Mouse (Mus musculus) kidney, adult 11 months (tissue): ENCODE results near the gene Thumpd3.

ENCODE experiments used
- DNase-seq: peaks from one replicate; pipeline ENCODE4 v3.0.0; 2022

Gene Thumpd3

DNA sequence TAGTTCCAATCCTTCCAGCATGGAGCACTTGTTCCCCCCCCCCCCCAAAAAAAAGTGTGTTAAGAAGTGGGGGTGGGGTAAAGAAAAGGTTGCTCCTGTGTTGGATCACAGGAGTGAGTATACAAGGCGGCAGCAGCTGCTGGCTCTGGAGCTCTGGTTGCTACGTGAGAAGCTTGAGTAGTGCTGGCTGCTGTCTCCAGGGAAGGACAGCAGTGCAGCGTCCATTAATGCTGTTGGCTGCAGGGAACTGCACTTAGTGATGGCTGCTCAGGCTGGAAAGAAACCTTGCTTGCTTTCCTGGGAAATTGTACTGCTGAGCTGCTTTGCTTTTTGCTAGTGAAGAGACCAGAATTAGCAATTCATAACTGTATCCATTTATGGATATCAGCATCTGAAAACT lies 33.5 kb downstream of the Thumpd3 start:
- no peak for DNase-seq

DNA sequence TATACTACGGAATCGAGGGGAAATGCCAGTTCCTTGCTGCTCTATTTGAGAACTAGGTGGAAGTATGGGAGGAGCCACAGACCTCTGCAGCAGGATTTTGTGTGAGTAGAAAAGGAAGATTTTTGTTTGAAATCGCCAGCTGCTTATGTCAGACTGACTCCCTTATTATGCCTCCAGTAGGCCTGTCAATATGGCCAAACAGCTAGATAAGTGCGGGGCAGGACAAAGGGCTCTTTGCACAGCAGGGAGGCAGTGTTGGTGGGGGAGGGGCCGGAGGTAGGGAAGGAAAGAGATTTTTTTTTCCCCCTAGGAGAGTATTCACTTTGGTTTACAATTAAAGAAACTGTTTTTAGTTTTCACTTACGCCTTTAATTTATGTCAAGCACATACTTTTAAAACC lies 36.2 kb downstream of the Thumpd3 start:
- DNase-seq: no peak

DNA sequence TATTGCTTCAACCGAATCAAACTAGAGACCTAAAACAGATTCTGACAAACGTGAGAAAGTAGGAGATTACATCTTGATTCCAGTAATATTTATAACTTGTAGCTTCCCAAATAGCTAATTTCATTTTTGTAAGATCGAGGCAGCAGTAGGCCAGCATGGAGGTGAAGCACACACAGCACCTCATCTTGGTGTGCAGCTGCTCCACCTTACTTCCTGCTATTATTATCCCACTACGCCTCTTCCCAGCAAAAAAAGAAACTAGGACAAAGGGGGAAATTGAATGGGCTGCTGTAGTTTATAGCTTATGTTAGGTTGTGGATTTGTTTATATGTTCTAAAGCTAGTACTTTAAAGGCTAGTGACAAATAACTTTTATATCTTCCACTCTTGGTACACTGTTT lies 38.6 kb downstream of the Thumpd3 start:
- no peak for DNase-seq

DNA sequence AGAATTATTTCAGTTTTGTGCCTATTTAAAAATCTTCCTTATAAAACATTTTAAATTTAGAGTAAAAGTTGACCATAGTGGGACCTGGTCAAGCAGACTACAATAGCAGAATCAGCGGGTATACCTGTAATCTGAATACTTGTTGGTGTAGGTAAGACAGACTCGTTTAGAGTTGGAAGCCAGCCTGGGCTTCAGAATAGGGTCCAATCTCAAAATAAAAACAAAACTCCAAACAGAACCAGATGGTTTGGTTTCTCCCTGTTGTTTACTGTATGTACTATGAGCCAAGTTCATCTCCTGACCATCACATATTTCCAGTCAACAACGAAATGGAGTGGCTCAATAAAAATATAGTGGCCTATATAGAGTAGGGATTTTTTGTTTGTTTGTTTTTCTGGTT lies 47.2 kb downstream of the Thumpd3 start:
- no peak for DNase-seq

DNA sequence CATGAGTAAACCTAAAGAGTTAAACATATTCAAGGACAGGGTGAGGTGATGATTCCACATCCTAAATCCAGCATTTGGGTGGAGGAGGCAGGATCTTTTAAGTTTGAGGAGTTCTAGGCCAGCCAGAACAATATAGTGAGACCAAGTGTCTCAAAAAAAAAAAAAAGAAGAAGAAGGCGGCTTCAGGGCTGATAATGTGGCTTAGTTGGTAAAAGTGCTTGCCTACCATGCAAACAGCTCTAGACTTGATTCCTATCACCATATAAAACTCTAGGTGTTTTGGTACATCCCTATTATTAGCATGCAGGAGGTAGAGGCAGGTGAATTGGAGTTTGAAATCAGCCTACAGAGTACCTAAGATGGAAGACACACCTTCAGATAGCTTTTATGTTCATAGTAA lies 49.5 kb downstream of the Thumpd3 start:
- DNase-seq: no peak

- no peak for DNase-seq
Measured at GRCm38 (mm10) chr6:113097662-113098061, 51.6 kb downstream of the Thumpd3 start.

GRCm38 (mm10) chr6:113099640-113100289 lies 53.7 kb downstream of the Thumpd3 start:
- DNase-seq: peak; percentile 87

GRCm38 (mm10) chr6:113102541-113102940 lies 56.5 kb downstream of the Thumpd3 start:
- DNase-seq: no peak

- peak; percentile 46 for DNase-seq
Measured at GRCm38 (mm10) chr6:113103765-113104164, 57.7 kb downstream of the Thumpd3 start.

GRCm38 (mm10) chr6:113109378-113109777 lies 63.4 kb downstream of the Thumpd3 start:
- DNase-seq: no peak

DNA sequence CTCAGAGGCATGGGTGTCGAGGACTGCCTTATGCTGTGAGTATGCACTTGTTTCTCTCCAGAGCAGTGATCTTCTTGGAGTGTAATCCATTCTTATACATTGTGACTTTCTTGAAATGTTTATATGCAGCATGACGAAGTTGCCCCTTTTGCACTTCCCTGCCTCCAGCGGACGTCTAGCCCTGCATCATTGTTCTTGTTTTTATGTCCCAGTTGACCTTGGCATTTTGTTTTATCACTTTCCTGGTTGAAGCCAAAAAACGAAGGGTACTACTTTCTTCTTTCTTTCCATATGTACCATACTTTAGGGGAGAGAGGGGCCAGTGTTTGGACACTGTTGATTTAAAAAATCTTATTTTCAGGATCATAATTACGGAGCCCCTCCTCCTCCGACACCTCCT lies 63.9 kb downstream of the Thumpd3 start:
- DNase-seq: no peak
